Mouse (Mus musculus) liver, embryonic 15.5 days (tissue): ENCODE measurements around the gene Rnf148. TPM values are rescaled to one million over a fixed set of nuclear protein-coding genes. Genes with fewer than 3 reads are reported as not detected.

Source experiments
- polyA plus RNA-seq: library from polyadenylated mRNA; unstranded; fragments of >200 nt; fragmentation: Nextera tagmentation; extraction: Ambion mirVana; gene quantifications from 2 replicates; pipeline ENCODE4 v1.2.1, GENCODE M21; 2015

The Rnf148 gene
- polyA plus RNA-seq, 1 experiment from 2014 or later = not detected

Other genes with a start within 250 kb of the Rnf148 start
- gene Rnf133, start 4.8 kb downstream of the Rnf148 start, polyA plus RNA-seq = not detected in 2 replicates
- 0.05 and 0.23 TPM in 2 replicates for gene Cadps2, start 184.3 kb upstream of the Rnf148 start, polyA plus RNA-seq